Mouse (Mus musculus) embryonic fibroblast, embryonic 13.5 days (primary cell): ENCODE measurements around the gene 1810010H24Rik. TPM values are rescaled to one million over a fixed set of nuclear protein-coding genes. Genes with fewer than 3 reads are reported as not detected.

ENCODE experiments used
- H3K27ac ChIP-seq: 2 replicates; pipeline ENCODE4 v1.5.1; 2012; ENCODE audit warnings: low read length, control low read depth, inconsistent platforms; ENCODE audit not compliant: insufficient read depth
- H3K4me1 ChIP-seq: 2 replicates; pipeline ENCODE4 v1.6.1; 2011; ENCODE audit warnings: low read length; ENCODE audit not compliant: control insufficient read depth, insufficient read depth
- H3K4me3 ChIP-seq: 2 replicates; pipeline ENCODE4 v1.5.1; 2011; ENCODE audit warnings: mild to moderate bottlenecking, control low read depth, low read length; ENCODE audit not compliant: insufficient read depth
- CTCF ChIP-seq: IDR thresholded peaks from 2 replicates; pipeline ENCODE4 v1.5.1; 2011; ENCODE audit warnings: mild to moderate bottlenecking, control low read depth, low read length, moderate library complexity, borderline replicate concordance; ENCODE audit not compliant: insufficient read depth
- POLR2A ChIP-seq: IDR thresholded peaks from 2 replicates; pipeline ENCODE4 v1.6.1; 2011; ENCODE audit warnings: low read depth, mild to moderate bottlenecking, control low read depth, low read length, moderate library complexity
- polyA plus RNA-seq: library from polyadenylated mRNA; stranded (reverse); fragments of >200 nt; gene quantifications from 2 replicates; pipeline ENCODE4 v1.2.4, GENCODE M21; 2011; ENCODE audit warnings: low read depth; ENCODE audit not compliant: missing spikeins, insufficient read length

1810010H24Rik gene
- polyA plus RNA-seq, 1 experiment: 1.4 TPM

DNA sequence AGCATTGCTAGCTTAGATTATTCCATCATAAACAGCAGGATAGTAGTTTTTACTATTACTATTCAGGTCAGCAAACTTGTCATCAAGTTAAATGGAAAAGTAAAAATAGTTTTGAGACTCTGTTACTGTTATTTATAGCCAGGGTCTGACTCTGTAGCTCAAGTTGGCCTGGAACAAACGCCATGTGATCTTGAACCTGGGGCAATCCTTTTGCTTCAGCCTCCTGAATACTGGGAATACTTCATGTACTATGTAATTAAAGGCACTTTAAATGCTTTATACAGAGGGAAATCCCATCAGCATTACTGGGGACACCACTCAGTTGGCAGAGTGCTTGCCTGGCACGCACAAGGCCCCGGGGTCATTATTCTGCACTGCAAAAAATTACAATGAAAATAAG is 37.6 kb downstream of the 1810010H24Rik start:
- Histone ChIP-seq H3K4me1 (no peaks in the 10 kb centered on the region; the same call in 1 of the 2 replicates), H3K27ac (no peak overlapping the region), H3K4me3 (no peak overlapping the region)
- TF ChIP-seq CTCF (no peak), POLR2A (no peak)

DNA sequence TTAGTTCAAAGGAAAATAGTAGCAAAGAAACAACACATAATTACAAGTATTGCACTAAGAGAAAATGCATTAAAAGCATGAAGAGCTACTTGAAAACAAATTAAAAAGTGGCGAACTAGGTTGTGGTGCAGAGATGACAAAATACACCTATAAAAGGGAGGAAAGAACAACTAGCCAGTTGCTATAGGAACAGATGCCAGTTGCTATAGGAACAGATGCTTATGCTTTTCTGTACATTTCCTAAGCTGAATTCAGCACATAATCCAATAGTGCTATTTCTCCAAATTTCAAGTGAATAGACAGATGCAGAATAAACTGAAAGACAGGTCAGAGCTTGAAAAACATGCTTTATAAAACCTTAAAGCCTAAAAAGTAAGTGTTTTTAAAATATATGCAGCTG is 39.1 kb downstream of the 1810010H24Rik start:
- no peaks in the 10 kb centered on the region; the same call in 1 of the 2 replicates for H3K4me1 ChIP-seq
- no peak overlapping the region for H3K27ac ChIP-seq
- H3K4me3 ChIP-seq: no peak overlapping the region
- TF ChIP-seq CTCF: no peak
- no peak for TF ChIP-seq POLR2A

DNA sequence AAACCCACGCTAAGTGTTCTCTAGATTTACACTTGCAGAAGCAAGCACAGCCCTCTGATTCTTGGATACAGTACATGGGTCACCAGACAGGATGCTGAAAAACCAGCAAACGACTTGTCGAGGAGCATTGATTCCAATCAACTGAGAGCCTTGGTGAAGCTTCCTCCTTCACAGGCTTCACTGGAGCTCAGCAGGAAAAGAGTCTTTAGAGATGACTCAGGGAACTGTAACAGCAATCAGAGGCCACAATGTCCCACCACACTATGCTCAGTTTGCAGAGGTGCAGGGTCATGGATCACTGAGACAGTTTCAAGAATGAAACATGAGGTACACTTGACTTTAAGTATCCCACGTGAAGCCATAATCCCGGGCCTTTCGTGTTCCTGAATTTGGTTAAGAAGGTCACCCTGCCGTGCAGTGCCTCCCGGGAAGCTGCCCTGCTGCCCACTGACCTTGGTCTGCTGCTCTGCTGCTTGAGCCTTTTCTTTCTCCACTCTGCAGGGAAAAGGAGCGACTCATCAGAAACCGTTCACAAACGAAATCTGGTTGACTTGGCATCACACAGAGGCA is 39.8 kb downstream of the 1810010H24Rik start:
- Histone ChIP-seq H3K4me3 (no peak overlapping the region), H3K4me1 (no peaks in the 10 kb centered on the region; the same call in 1 of the 2 replicates), H3K27ac (peak overlapping the region; percentile 48; the same call in 1 of the 2 replicates)
- TF ChIP-seq POLR2A: no peak
- TF ChIP-seq CTCF: no peak

Other genes with a start within 250 kb of the 1810010H24Rik start
- 4.1 and 4.3 TPM in 2 replicates for gene Polg2, start 246.1 kb upstream of the 1810010H24Rik start, polyA plus RNA-seq
- gene Ddx5, start 236.5 kb upstream of the 1810010H24Rik start, polyA plus RNA-seq: 769 and 953 TPM in 2 replicates
- 11.2 and 15.9 TPM in 2 replicates for gene Cep95, start 236.4 kb upstream of the 1810010H24Rik start, polyA plus RNA-seq
- 56.3 and 60.3 TPM in 2 replicates for gene Smurf2, start 105.0 kb upstream of the 1810010H24Rik start, polyA plus RNA-seq
- gene Kpna2, start 26.1 kb upstream of the 1810010H24Rik start, polyA plus RNA-seq: 215 and 225 TPM in 2 replicates
- gene Bptf, start 106.4 kb downstream of the 1810010H24Rik start, polyA plus RNA-seq: 49.4 and 50.2 TPM in 2 replicates
- 34.8 and 40.6 TPM in 2 replicates for gene Nol11, start 163.7 kb downstream of the 1810010H24Rik start, polyA plus RNA-seq